Mouse (Mus musculus) heart, postnatal 36 days (tissue): ENCODE results near the gene Dnah3. TPM values are rescaled to one million over a fixed set of nuclear protein-coding genes. Genes with fewer than 3 reads are reported as not detected.

Experiments used
- DNase-seq, 2 experiments: peaks; one replicate each; pipeline ENCODE4 v3.0.0; 2021 to 2022
- intact Hi-C: fragments of 180-260 bp; cut with DNase I; formaldehyde crosslinking; loops from one replicate; pipeline ENCODE4 v1.15.1; 2025
- total RNA-seq, 2 experiments: library from RNA; stranded (reverse); gene quantifications; 2 replicates each; pipeline ENCODE4 v1.2.3; 2021

Gene Dnah3
- total RNA-seq, 2 experiments from 2014 or later = not detected

DNA sequence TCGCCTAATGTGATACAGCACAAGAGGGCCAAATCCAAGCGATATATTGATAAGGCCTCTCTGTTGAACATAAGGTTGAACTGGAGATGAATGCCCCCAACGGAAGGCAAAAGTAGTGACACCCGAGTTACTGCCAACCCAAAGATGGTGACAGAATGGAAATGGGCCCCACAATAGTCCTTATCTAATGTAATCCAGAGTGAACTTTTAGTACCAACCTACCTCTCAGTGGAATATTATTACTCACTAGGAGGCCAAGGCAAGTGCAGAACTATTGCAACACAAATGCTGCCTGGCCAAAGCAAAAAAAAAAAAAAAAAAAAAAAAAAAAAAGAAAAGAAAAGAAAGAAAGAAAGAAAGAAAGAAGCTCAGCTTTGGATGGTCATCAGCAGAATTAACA lies 202.3 kb downstream of the Dnah3 start:
- no peak for DNase-seq
- intact Hi-C loops = loop anchor here (2.0 to 5.0 kb wide), 3 partner anchors 32 to 170 kb away; partner anchors contain the start of gene Thumpd1

DNA sequence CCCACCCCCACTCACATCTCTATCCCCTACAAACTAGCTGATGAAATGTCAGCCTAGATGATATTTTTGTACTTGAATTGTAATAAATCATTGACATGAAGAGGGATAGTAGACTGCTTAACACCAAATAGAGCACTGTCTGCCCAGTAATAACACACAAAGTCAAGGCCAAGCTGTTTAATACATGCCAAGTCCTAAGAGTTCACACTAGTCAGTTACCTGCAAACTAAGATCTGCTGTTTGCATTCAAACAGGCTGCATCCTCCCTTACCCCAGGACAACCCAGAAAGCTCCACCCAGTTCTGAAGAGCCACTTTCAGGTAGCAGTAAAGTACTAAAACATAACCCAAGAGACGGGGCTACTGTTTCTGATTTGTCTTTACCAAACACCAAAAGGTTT lies 202.9 kb downstream of the Dnah3 start:
- DNase-seq = no peak
- intact Hi-C loops = loop anchor here (2.0 to 5.0 kb wide), 3 partner anchors 31 to 170 kb away; partner anchors contain the start of gene Thumpd1

DNA sequence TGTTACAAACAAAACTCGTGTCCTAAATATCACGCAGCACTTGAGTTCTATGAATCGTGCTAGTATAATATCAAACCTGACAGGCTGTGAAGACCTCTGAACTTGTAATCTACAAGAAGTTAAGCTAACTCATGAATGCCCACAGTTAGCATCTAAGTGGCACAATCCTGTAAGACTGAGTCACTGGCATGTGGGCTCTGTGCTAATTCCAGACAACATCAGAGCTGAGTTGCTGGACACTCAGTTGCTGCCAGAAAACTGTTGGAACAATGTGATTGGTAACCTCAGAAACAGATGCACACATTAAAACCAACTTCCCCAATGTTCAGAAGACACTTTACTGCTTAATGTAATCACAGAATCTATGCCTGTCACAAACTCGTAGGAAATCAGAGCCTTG lies 207.2 kb downstream of the Dnah3 start:
- no peak for DNase-seq
- intact Hi-C loops = no loop called here

DNA sequence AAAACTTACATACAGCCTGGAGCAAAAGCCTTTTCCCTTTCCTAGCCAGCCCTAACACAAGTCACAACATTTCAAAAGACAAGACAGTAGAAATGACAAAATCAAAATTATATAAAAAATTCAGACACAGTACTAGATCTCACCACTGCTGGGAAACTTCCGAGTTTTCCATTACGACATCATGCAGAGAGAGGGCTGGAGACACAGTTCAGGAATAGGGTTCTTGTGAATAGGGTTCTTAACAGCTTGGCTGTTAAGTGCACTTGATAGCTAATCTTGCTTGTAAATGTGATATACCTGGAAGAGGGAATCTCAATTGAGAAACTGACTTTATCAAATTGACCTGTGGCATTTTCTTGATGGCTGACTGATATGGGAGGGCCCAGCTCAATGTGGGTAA lies 213.9 kb downstream of the Dnah3 start:
- intact Hi-C loops = no loop called here
- DNase-seq = no peak

DNA sequence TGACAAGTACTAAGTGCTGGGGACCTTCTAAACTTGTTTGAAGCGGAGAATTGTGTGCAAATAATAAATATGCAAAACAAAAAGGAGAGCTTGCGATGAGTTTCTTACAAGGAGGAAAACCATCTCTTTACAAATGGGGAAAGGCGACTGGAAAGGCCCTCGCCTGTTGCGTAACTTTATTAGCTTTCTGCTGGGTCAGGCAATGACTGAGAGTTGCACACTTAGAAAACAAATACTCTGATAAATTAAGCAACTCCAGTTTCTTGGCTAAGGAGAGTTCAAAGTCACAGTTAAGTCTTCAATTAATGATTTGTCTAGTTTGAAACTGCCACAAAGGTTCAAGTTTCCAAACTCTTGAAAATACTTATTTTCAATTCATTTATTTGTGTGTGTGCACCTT lies 214.7 kb downstream of the Dnah3 start:
- intact Hi-C loops = no loop called here
- DNase-seq = no peak

DNA sequence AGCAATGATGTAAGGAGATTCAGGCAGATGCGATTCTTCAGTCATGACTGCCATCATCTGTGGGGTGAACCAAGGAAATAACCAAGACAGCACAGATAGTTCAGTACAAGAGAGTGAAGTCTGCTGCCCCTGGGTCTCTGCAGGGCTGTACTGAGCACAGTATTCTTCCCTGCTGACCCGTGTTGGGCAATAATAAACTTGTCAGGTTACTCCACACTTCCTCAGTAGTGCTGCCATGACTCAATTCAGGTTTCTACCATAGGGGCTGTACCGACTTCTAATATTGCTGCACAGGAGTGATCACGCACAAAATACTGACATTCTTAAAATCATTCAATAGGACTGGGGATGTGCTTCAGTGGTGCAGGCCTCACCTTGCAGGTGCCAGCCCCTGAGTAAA lies 215.9 kb downstream of the Dnah3 start:
- intact Hi-C loops = no loop called here
- no peak for DNase-seq

DNA sequence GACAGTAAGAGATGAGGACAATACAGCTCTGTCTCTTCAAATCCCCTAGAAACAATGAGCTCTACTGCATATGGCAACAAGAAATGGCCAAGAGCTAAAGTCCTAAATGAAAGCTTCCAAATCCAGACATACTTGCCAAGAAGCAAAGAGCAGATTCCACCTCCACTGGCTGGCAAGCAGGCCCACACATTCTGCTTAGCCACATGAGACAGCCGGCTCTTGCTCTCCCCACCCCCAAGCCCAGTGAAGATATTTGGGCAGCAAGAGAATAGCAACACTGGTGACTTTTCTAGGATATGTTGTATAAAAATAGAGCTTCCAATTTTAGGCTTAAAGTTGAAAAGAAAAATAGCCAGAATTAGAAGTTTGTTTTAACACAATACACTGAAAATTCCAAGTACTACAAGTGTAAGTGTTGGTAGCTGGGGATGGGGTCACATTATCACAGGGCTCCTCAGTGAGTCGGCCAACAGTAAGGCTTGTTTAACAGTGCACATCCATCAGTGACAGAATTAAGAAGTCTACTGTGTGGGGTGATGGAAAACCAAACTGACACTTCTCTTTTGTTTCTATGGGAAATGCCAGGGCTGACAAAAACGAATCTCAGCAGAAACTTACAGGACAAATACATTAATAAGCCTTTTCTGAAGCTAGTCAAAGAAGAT lies 219.2 kb downstream of the Dnah3 start:
- no peak for DNase-seq
- intact Hi-C loops = no loop called here

DNA sequence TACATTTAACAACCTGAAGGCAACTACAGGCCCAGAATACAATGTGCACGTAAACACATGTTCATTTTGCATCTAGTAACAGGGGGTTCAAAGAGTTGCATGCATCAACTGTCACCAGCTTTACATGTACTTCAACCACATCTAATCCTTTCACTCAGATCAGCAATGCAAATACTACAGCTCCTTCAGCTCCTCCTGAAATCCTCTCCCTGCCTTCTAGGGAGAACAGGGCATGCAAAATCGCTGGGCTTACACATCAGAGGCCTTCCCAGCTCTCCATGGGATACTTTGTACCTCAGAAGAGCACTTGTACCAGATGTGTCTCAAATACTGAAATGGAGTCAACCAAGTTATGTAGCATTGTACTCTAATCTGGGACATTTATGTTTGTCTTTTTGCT lies 222.0 kb downstream of the Dnah3 start:
- intact Hi-C loops = no loop called here
- DNase-seq = no peak

Other genes with a start within 250 kb of the Dnah3 start
- gene Lyrm1, start 199.4 kb downstream of the Dnah3 start, total RNA-seq = 1 to 10 TPM; 7.9 to 9.0 TPM
- 10 to 100 TPM in 1 of 2 experiments, 1 to 10 TPM in 1; 9.2 to 14.5 TPM for gene Dcun1d3, start 199.0 kb downstream of the Dnah3 start, total RNA-seq
- gene Tmem159, start 7.1 kb upstream of the Dnah3 start, total RNA-seq = 10 to 100 TPM; 24.1 to 54.3 TPM
- gene Zp2, start 50.0 kb upstream of the Dnah3 start, total RNA-seq = 1 to 10 TPM in 1 of 2 experiments, under 1 TPM in 1; 0.65 to 1.8 TPM
- under 1 TPM in 1 of 2 experiments, not detected in 1; 0.19 TPM for gene Anks4b, start 78.6 kb upstream of the Dnah3 start, total RNA-seq
- under 1 TPM; 0.27 to 1.00 TPM for gene Crym, start 106.8 kb upstream of the Dnah3 start, total RNA-seq
- not detected for gene Abca14, start 108.7 kb upstream of the Dnah3 start, total RNA-seq
- gene Abca15, start 233.4 kb upstream of the Dnah3 start, total RNA-seq = not detected